Mouse (Mus musculus) ES-Bruce4 (cell line): ENCODE measurements around the gene Mdh1. TPM values are rescaled to one million over a fixed set of nuclear protein-coding genes. Genes with fewer than 3 reads are reported as not detected.

Experiments used
- H3K27ac ChIP-seq: 2 replicates; pipeline ENCODE4 v1.5.1; 2012; ENCODE audit warnings: low read length, inconsistent platforms; ENCODE audit not compliant: insufficient read depth
- H3K27me3 ChIP-seq: 2 replicates; pipeline ENCODE4 v1.6.1; 2012; ENCODE audit warnings: mild to moderate bottlenecking, low read length, inconsistent platforms; ENCODE audit not compliant: control insufficient read depth, poor library complexity, insufficient read depth, severe bottlenecking
- H3K36me3 ChIP-seq: 2 replicates; pipeline ENCODE4 v1.6.1; 2012; ENCODE audit warnings: inconsistent platforms, mild to moderate bottlenecking, low read length, moderate library complexity; ENCODE audit not compliant: control insufficient read depth, poor library complexity, insufficient read depth, severe bottlenecking
- H3K4me1 ChIP-seq: one replicate; pipeline ENCODE4 v1.8.1; 2011; ENCODE audit warnings: low read length; ENCODE audit not compliant: control insufficient read depth, insufficient read depth
- H3K4me3 ChIP-seq: 2 replicates; pipeline ENCODE4 v1.5.1; 2011; ENCODE audit warnings: low read depth, mild to moderate bottlenecking, low read length
- H3K9ac ChIP-seq: 2 replicates; pipeline ENCODE4 v1.6.1; 2012; ENCODE audit warnings: low read depth, mild to moderate bottlenecking, inconsistent platforms; ENCODE audit not compliant: poor library complexity, severe bottlenecking
- H3K9me3 ChIP-seq: replicated peaks from 2 replicates; pipeline ENCODE4 v1.6.1; 2012; ENCODE audit warnings: mild to moderate bottlenecking, low read length, inconsistent platforms; ENCODE audit not compliant: control insufficient read depth, poor library complexity, insufficient read depth, severe bottlenecking
- CTCF ChIP-seq: IDR thresholded peaks from one replicate; pipeline ENCODE4 v1.8.1; 2011; ENCODE audit warnings: low read depth, low read length
- EP300 ChIP-seq: IDR thresholded peaks from 2 replicates; pipeline ENCODE4 v1.6.1; 2011; ENCODE audit warnings: low read depth, low read length; ENCODE audit not compliant: insufficient read depth
- POLR2A ChIP-seq: IDR thresholded peaks from one replicate; pipeline ENCODE4 v1.8.1; 2011; ENCODE audit warnings: low read length; ENCODE audit not compliant: insufficient read depth
- polyA plus RNA-seq: library from polyadenylated mRNA; stranded (reverse); fragments of >200 nt; gene quantifications from 2 replicates; pipeline ENCODE4 v1.2.4, GENCODE M21; 2011; ENCODE audit warnings: low read depth; ENCODE audit not compliant: missing spikeins, insufficient read depth, insufficient read length

The Mdh1 gene
- polyA plus RNA-seq, 1 experiment: 156 TPM

DNA sequence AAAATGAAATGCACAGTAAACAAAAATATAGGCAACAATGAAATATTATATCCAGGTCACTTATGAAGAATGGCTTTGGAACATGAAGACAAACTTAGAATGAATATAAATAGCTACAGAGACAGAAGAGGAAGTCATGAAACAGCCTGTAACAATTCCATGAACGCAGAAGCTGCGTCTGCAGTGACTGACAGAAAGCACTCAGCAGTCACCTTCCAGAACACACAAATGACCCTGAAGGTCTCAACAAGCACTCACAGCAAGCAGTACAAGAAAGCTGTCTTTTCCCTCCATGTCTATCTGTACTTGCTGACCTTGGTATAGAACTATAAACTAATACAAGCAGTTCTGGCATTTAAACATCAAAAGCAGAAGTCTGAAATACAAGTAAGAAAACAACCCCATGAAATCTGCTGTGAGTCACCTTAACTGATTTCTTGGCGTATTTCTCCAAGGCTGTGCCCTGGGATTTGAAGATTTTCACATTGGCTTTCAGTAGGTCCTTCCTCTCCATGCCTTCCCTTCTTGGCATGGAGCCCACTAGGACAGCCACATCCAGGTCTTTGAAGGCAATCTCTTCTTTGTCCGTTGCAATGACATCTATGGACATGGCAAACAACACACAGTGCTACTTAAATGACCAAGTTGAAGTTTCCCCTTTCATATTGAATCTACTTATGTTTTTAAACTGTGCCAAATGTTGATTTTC is 8.4 kb downstream of the Mdh1 start:
- H3K9me3 ChIP-seq: no peaks in the 10 kb centered on the region
- no peak overlapping the region for H3K9ac ChIP-seq
- no peak overlapping the region for H3K27ac ChIP-seq
- peaks cover 19% of the 10 kb centered on the region for H3K36me3 ChIP-seq
- H3K4me3 ChIP-seq: no peak overlapping the region
- H3K27me3 ChIP-seq: no peaks in the 10 kb centered on the region
- TF ChIP-seq EP300: no peak
- TF ChIP-seq CTCF: no peak
- no peak for TF ChIP-seq POLR2A
- no peaks in the 10 kb centered on the region for H3K4me1 ChIP-seq

DNA sequence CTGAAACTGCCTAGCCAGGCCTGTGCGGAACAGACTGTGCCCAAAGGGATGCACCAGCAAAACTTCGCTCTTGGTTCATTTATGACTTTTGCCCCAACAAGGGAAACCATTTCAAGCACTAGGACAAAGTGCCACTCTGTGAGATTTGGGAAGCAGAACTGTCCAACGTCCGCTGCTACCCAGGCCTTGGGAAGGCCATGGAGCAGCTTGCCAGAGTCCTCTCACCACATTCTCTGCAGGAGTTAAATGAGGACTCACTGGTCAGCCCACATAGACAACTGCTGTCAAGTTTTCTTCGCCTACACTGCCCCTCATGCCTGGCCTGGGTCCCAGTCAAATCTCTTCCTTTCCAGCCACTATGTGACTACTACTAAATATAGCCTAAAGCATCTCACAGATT is 10.8 kb downstream of the Mdh1 start:
- no peaks in the 10 kb centered on the region for H3K27me3 ChIP-seq
- H3K36me3 ChIP-seq: peaks cover 25% of the 10 kb centered on the region
- no peak overlapping the region for H3K4me3 ChIP-seq
- no peaks in the 10 kb centered on the region for H3K9me3 ChIP-seq
- TF ChIP-seq CTCF: no peak
- no peak for TF ChIP-seq POLR2A
- no peak for TF ChIP-seq EP300
- no peak overlapping the region for H3K27ac ChIP-seq
- H3K4me1 ChIP-seq: no peaks in the 10 kb centered on the region
- no peak overlapping the region for H3K9ac ChIP-seq

DNA sequence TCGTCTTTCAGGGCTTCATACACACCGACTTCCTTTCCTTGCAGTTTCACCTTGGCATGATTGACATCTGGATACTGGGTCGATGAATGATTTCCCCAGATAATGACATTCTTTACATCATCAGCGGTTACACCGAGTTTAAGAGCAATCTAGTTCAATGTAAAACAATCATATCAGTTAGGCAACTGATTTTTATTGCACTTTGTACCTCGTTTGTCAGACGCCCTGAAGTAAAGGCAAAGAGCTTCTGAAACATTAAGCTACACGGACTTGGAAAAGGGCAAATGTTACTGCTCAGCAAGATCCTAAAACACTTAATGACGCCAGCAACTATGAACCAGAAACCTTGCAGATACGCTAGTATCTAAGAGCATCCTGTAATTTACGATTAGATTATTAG is 12.4 kb downstream of the Mdh1 start:
- no peak overlapping the region for H3K4me3 ChIP-seq
- no peak overlapping the region for H3K9ac ChIP-seq
- no peaks in the 10 kb centered on the region for H3K9me3 ChIP-seq
- H3K27me3 ChIP-seq: no peaks in the 10 kb centered on the region
- no peak overlapping the region for H3K27ac ChIP-seq
- no peak for TF ChIP-seq POLR2A
- no peak for TF ChIP-seq CTCF
- no peak for TF ChIP-seq EP300
- H3K36me3 ChIP-seq: peaks cover 22% of the 10 kb centered on the region
- H3K4me1 ChIP-seq: no peaks in the 10 kb centered on the region

DNA sequence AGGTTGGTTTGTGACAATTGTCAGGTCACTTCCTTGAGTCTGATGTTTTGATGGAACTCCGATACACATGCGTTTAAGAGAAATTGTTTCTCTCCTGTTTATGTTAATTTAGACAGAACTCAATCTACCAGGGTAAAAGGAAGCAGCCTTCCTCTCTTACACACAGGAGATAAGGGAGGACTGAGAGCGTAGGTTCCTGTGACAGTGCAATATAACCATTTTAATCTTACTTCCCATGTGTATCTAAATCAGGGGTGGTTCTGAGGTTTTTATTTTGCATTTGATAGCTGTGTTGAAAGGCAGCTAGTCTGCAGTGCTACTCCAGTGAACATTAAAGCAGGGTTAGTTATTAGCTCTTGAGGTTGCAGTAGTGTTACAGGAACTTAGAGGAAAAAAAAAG is 20.1 kb downstream of the Mdh1 start:
- Histone ChIP-seq H3K9ac (no peak overlapping the region), H3K4me3 (no peak overlapping the region), H3K36me3 (no peaks in the 10 kb centered on the region), H3K27me3 (peaks cover 1% of the 10 kb centered on the region; the same call in 1 of the 2 replicates), H3K4me1 (no peaks in the 10 kb centered on the region), H3K9me3 (no peaks in the 10 kb centered on the region), H3K27ac (no peak overlapping the region)
- TF ChIP-seq POLR2A (no peak), EP300 (no peak), CTCF (no peak)

DNA sequence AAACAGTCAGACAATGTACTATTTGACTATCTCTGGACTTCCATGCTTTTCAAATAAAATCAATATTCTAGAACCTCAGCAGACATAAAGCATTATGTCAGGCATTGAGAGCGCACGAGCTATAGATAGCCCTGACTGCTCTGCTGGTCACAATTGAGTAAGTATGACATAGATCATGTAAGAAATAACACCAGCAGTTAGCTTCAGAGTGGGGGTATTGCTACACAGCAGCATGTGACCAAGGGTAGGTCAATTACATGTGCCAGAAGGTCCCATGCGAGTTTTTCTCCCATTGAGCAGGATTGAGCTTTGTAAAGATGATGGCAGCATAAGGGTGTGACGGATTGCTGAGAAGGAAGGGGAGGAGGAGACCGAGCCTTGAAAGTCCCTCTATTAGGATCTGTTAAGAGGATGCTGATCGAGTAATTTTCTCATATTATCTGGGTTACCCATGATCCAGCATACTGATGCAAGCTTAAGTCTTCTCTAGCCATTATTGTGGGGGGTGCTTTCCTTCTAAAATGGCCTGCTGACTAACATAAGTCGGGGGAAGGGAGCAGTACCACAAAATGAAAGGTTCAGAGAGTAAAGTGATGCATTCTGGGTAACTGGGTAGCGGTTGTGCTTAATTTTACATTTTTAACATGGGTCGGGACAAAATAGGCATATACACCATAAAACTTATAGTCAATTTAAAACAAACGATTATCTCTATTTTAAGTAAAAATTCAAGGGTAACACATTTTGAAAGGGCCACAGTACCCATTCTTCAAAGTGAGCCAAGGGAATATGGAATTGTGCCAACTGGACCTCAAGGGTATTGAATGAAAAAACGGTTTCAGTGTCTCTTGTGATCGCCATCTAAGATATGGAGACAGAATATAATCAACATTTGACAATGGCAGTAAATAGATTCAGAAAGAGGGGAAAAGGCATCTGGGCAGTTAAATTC is 21.7 kb downstream of the Mdh1 start:
- H3K4me3 ChIP-seq: no peak overlapping the region
- H3K9me3 ChIP-seq: no peaks in the 10 kb centered on the region
- H3K4me1 ChIP-seq: no peaks in the 10 kb centered on the region
- H3K9ac ChIP-seq: no peak overlapping the region
- H3K27ac ChIP-seq: no peak overlapping the region
- H3K36me3 ChIP-seq: no peaks in the 10 kb centered on the region
- no peak for TF ChIP-seq EP300
- TF ChIP-seq CTCF: no peak
- no peak for TF ChIP-seq POLR2A
- H3K27me3 ChIP-seq: peaks cover 1% of the 10 kb centered on the region; the same call in 1 of the 2 replicates

DNA sequence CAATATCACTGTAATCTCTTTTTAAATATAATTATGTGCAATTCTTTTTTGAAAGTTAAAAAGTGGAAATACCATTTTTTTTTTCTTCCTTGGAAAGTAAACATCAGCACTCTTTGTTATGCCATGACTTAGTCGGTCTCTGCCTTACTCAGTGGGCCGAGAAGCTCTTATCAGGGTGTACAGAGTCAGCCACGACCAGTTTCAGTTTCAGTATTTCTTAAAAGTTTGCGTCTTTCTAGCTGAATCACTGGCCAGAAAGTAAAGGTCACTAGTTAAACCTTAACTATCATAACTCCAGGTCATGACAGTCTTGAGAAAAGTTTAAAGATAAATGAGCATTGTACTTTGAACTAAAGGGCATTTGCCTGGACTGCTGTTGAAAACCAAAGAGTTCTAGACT is 22.4 kb downstream of the Mdh1 start:
- no peaks in the 10 kb centered on the region for H3K4me1 ChIP-seq
- no peak overlapping the region for H3K9ac ChIP-seq
- no peak overlapping the region for H3K27ac ChIP-seq
- peaks cover 1% of the 10 kb centered on the region; the same call in 1 of the 2 replicates for H3K27me3 ChIP-seq
- no peak for TF ChIP-seq CTCF
- TF ChIP-seq EP300: no peak
- no peak for TF ChIP-seq POLR2A
- no peak overlapping the region for H3K4me3 ChIP-seq
- H3K9me3 ChIP-seq: no peaks in the 10 kb centered on the region
- no peaks in the 10 kb centered on the region for H3K36me3 ChIP-seq
